Mouse (Mus musculus) intestine, embryonic 14.5 days (tissue): ENCODE measurements around the gene Ubr3. TPM values are rescaled to one million over a fixed set of nuclear protein-coding genes. Genes with fewer than 3 reads are reported as not detected.
A peak's percentile ranks its signal among the peaks of the same experiment; 100 is the strongest.

Experiments used
- ATAC-seq: fragments of 200-750 bp; cut with Nextera tagmentation; replicated peaks from 2 replicates; pipeline ENCODE4 v1.8.0; 2017; ENCODE audit warnings: low read depth, moderate number of reproducible peaks, moderate TSS enrichment, moderate library complexity; ENCODE audit not compliant: low FRiP score, low TSS enrichment
- DNase-seq: peaks from one replicate; pipeline ENCODE4 v3.0.0-alpha.2; 2018; ENCODE audit warnings: low spot score
- H3K27ac ChIP-seq: fragments of 300-500 bp; sonication (generic); 2 replicates; pipeline ENCODE4 v1.5.1; 2014; ENCODE audit warnings: low read depth, mild to moderate bottlenecking, control low read depth
- H3K27me3 ChIP-seq: fragments of 300-500 bp; sonication (generic); replicated peaks from 2 replicates; pipeline ENCODE4 v1.6.1; 2014; ENCODE audit warnings: low read length, control low read depth; ENCODE audit not compliant: control insufficient read depth, insufficient read depth
- H3K36me3 ChIP-seq: fragments of 300-500 bp; sonication (generic); 2 replicates; pipeline ENCODE4 v1.6.1; 2014; ENCODE audit warnings: low read length, control low read depth; ENCODE audit not compliant: control insufficient read depth, insufficient read depth
- H3K4me1 ChIP-seq: fragments of 300-500 bp; sonication (generic); replicated peaks from 2 replicates; pipeline ENCODE4 v1.6.1; 2014; ENCODE audit warnings: low read length, control low read depth, mixed read lengths; ENCODE audit not compliant: control insufficient read depth, insufficient read depth
- H3K4me2 ChIP-seq: fragments of 300-500 bp; sonication (generic); 2 replicates; pipeline ENCODE4 v1.6.1; 2014; ENCODE audit warnings: low read length
- H3K4me3 ChIP-seq: fragments of 300-500 bp; sonication (generic); 2 replicates; pipeline ENCODE4 v1.5.1; 2014; ENCODE audit warnings: low read depth, low read length, control low read depth, mixed read lengths
- H3K9ac ChIP-seq: fragments of 300-500 bp; sonication (generic); 2 replicates; pipeline ENCODE4 v1.6.1; 2014; ENCODE audit warnings: mild to moderate bottlenecking, low read length
- H3K9me3 ChIP-seq: fragments of 300-500 bp; sonication (generic); 2 replicates; pipeline ENCODE4 v1.6.1; 2016; ENCODE audit warnings: low read length, control low read depth; ENCODE audit not compliant: control insufficient read depth
- whole genome bisulfite sequencing: fragments of 180-500 bp; shearing (Covaris S2); extraction: QIAGEN DNeasy Blood & Tissue Kit; methylation state at CpG from one replicate; pipeline ENCODE4 v1.1.7; 2014; 5-methylcytosine and 5-hydroxymethylcytosine counted together
- polyA plus RNA-seq: library from polyadenylated mRNA; unstranded; fragments of >200 nt; fragmentation: Nextera tagmentation; extraction: Ambion mirVana; gene quantifications from 2 replicates; pipeline ENCODE4 v1.2.1, GENCODE M21; 2014

Ubr3 gene
- polyA plus RNA-seq, 1 experiment from 2014 or later, result 17.1 TPM

- no peak for ATAC-seq
- Histone ChIP-seq H3K4me3 (no peak overlapping the region), H3K4me2 (no peak overlapping the region), H3K36me3 (peaks cover 35% of the 10 kb centered on the region), H3K27me3 (no peaks in the 10 kb centered on the region), H3K27ac (no peak overlapping the region), H3K9me3 (0 out of 2 replicates have a peak, but pooled peaks cover 5% of the 10 kb centered on the region), H3K9ac (no peak overlapping the region), H3K4me1 (no peaks in the 10 kb centered on the region)
- 89% methylated on average over 5 of the region's 5 CpGs for WGBS
- no peak for DNase-seq
Observed at GRCm38 (mm10) chr2:70025711-70026110, 128.7 kb downstream of the Ubr3 start.

GRCm38 (mm10) chr2:70031472-70031871 is 134.4 kb downstream of the Ubr3 start:
- no peak overlapping the region for H3K4me2 ChIP-seq
- DNase-seq (no peak), ATAC-seq (no peak)
- 0 out of 2 replicates have a peak, but pooled peaks cover 5% of the 10 kb centered on the region for H3K9me3 ChIP-seq
- H3K36me3 ChIP-seq, result no peaks in the 10 kb centered on the region
- H3K4me3 ChIP-seq, result no peak overlapping the region
- no peaks in the 10 kb centered on the region for H3K27me3 ChIP-seq
- 72% methylated on average over 2 of the region's 2 CpGs for WGBS
- H3K27ac ChIP-seq, result no peak overlapping the region
- no peak overlapping the region for H3K9ac ChIP-seq
- no peaks in the 10 kb centered on the region for H3K4me1 ChIP-seq

GRCm38 (mm10) chr2:70034895-70035294 is 137.8 kb downstream of the Ubr3 start:
- H3K4me2 ChIP-seq, result no peak overlapping the region
- DNase-seq, result no peak
- 78% methylated on average over 5 of the region's 5 CpGs for WGBS
- no peak overlapping the region for H3K27ac ChIP-seq
- no peaks in the 10 kb centered on the region for H3K36me3 ChIP-seq
- no peaks in the 10 kb centered on the region for H3K9me3 ChIP-seq
- no peak overlapping the region for H3K9ac ChIP-seq
- H3K4me1 ChIP-seq, result no peaks in the 10 kb centered on the region
- H3K27me3 ChIP-seq, result no peaks in the 10 kb centered on the region
- ATAC-seq, result 0 out of 2 replicates have a peak, but pooled peaks have one; percentile 3
- no peak overlapping the region for H3K4me3 ChIP-seq

GRCm38 (mm10) chr2:70035358-70035757 is 138.3 kb downstream of the Ubr3 start:
- no peaks in the 10 kb centered on the region for H3K36me3 ChIP-seq
- ATAC-seq, result peak; percentile 80
- DNase-seq, result no peak
- no peak overlapping the region for H3K4me3 ChIP-seq
- H3K4me1 ChIP-seq, result no peaks in the 10 kb centered on the region
- H3K4me2 ChIP-seq, result no peak overlapping the region
- H3K27ac ChIP-seq, result no peak overlapping the region
- no peak overlapping the region for H3K9ac ChIP-seq
- H3K9me3 ChIP-seq, result no peaks in the 10 kb centered on the region
- WGBS, result 72% methylated on average over 1 of the region's 1 CpGs
- no peaks in the 10 kb centered on the region for H3K27me3 ChIP-seq

- DNase-seq, result no peak
Observed at GRCm38 (mm10) chr2:70037221-70037620, 140.2 kb downstream of the Ubr3 start.

GRCm38 (mm10) chr2:70038752-70039151 is 141.7 kb downstream of the Ubr3 start, which contains the start of gene Myo3b:
Myo3b (plus strand) TSS chr2:70039126.
- no peak for ATAC-seq
- H3K9me3 ChIP-seq, result no peaks in the 10 kb centered on the region
- DNase-seq, result no peak
- no peak within 1 kb of the TSS for H3K4me3 ChIP-seq
- no peaks in the 10 kb centered on the region for H3K36me3 ChIP-seq
- no peak within 1 kb of the TSS for H3K4me2 ChIP-seq
- no peaks in the 10 kb centered on the region for H3K27me3 ChIP-seq
- no peak within 1 kb of the TSS for H3K9ac ChIP-seq
- no peak within 1 kb of the TSS for H3K27ac ChIP-seq
- WGBS, result 22% methylated on average over 7 of the region's 7 CpGs
- H3K4me1 ChIP-seq, result no peaks in the 10 kb centered on the region

More at GRCm38 (mm10) chr2:70037221-70037620, 140.2 kb downstream of the Ubr3 start:
- Histone ChIP-seq H3K4me2 (no peak overlapping the region), H3K36me3 (no peaks in the 10 kb centered on the region), H3K4me3 (no peak overlapping the region), H3K27ac (no peak overlapping the region), H3K9ac (no peak overlapping the region), H3K4me1 (no peaks in the 10 kb centered on the region), H3K9me3 (no peaks in the 10 kb centered on the region), H3K27me3 (no peaks in the 10 kb centered on the region)
- 75% methylated on average over 8 of the region's 8 CpGs for WGBS
- no peak for ATAC-seq

- no peaks in the 10 kb centered on the region for H3K27me3 ChIP-seq
- DNase-seq (no peak), ATAC-seq (no peak)
- no peaks in the 10 kb centered on the region for H3K9me3 ChIP-seq
- no peak overlapping the region for H3K27ac ChIP-seq
- WGBS, result 57% methylated on average over 6 of the region's 6 CpGs
- H3K4me1 ChIP-seq, result no peaks in the 10 kb centered on the region
- no peak overlapping the region for H3K4me2 ChIP-seq
- no peak overlapping the region for H3K4me3 ChIP-seq
- H3K36me3 ChIP-seq, result no peaks in the 10 kb centered on the region
- no peak overlapping the region for H3K9ac ChIP-seq
Observed at GRCm38 (mm10) chr2:70044466-70044865, 147.4 kb downstream of the Ubr3 start.

GRCm38 (mm10) chr2:70047868-70048267 is 150.8 kb downstream of the Ubr3 start:
- H3K9ac ChIP-seq, result no peak overlapping the region
- H3K27ac ChIP-seq, result no peak overlapping the region
- no peaks in the 10 kb centered on the region for H3K9me3 ChIP-seq
- no peak overlapping the region for H3K4me3 ChIP-seq
- H3K27me3 ChIP-seq, result no peaks in the 10 kb centered on the region
- DNase-seq, result no peak
- no peaks in the 10 kb centered on the region for H3K36me3 ChIP-seq
- WGBS, result 85% methylated on average over 11 of the region's 11 CpGs
- no peak overlapping the region for H3K4me2 ChIP-seq
- no peak for ATAC-seq
- no peaks in the 10 kb centered on the region for H3K4me1 ChIP-seq

GRCm38 (mm10) chr2:70053803-70054202 is 156.8 kb downstream of the Ubr3 start:
- no peaks in the 10 kb centered on the region for H3K4me1 ChIP-seq
- 84% methylated on average over 9 of the region's 9 CpGs for WGBS
- H3K4me3 ChIP-seq, result no peak overlapping the region
- H3K27ac ChIP-seq, result no peak overlapping the region
- H3K36me3 ChIP-seq, result no peaks in the 10 kb centered on the region
- no peak overlapping the region for H3K9ac ChIP-seq
- no peaks in the 10 kb centered on the region for H3K9me3 ChIP-seq
- ATAC-seq (no peak), DNase-seq (no peak)
- no peak overlapping the region for H3K4me2 ChIP-seq
- no peaks in the 10 kb centered on the region for H3K27me3 ChIP-seq
